Mouse (Mus musculus): ENCODE measurements around the gene Rom1.

GRCm38 (mm10) chr19:8942276-8942964, 13.3 kb upstream of the Rom1 start:
- TF ChIP-seq POLR2A (IDR thresholded peaks at IDR 0.05; ENCODE audit: control insufficient read depth, extremely low read depth, insufficient read depth, low read length, poor library complexity) (no peak), CTCF (IDR thresholded peaks at IDR 0.05; ENCODE audit: borderline replicate concordance, control insufficient read depth, extremely low read depth, insufficient read depth, low read length, poor library complexity) (no peak)
